Mouse (Mus musculus): ENCODE data around the gene Ccndbp1. TPM values are rescaled to one million over a fixed set of nuclear protein-coding genes. Genes with fewer than 3 reads are reported as not detected.
A peak's percentile ranks its signal among the peaks of the same experiment; 100 is the strongest.
"Not testable (repeated sequence)": the region's sequence is repeated elsewhere in the genome, so short reads cannot be mapped to it uniquely, and the experiment has no call there.

Gene Ccndbp1
- polyA plus RNA-seq, 1 experiment from 2014 or later, result 36.6 TPM

DNA sequence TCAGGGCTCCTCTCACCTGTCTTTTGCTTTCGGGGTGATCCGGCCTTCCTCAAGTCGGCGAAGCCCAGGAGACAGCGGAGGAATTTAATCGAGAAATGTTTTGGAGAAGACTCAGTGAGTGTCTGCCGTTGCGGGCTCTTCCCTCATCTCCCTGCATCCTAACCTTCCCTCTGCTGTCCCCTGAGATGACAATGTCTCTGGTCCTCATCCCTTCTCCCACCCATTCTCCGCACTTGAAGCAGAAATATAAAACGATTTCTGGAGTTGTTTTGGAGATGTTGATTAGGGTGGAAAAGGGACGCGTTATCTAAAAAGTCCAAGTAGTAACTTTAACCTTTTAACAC is 433 bp downstream of the Ccndbp1 start:
- peak overlapping the region; percentile 80 for H3K9ac ChIP-seq (ENCODE audit: low read depth, low read length)
- 0 out of 2 replicates have a peak, but pooled peaks cover 6% of the 10 kb centered on the region for H3K4me1 ChIP-seq (ENCODE audit: control insufficient read depth, insufficient read depth, low read length)
- H3K9me3 ChIP-seq (ENCODE audit: control insufficient read depth, low read length), result no peaks in the 10 kb centered on the region
- 2% methylated on average over 12 of the region's 12 CpGs for WGBS
- peaks cover 22% of the 10 kb centered on the region for H3K36me3 ChIP-seq (ENCODE audit: control insufficient read depth, insufficient read depth, low read length)
- ATAC-seq (ENCODE audit: low read depth), result no peak
- peak overlapping the region; percentile 82 for H3K4me3 ChIP-seq (ENCODE audit: low read depth, low read length)
- no peaks in the 10 kb centered on the region for H3K27me3 ChIP-seq (replicated peaks; ENCODE audit: control insufficient read depth, insufficient read depth, low read length)
- no peak for DNase-seq (ENCODE audit: low spot score)
- H3K27ac ChIP-seq (replicated peaks; ENCODE audit: low read depth, low read length), result no peak overlapping the region
- peak overlapping the region; percentile 79 for H3K4me2 ChIP-seq (ENCODE audit: low read depth, low read length)

DNA sequence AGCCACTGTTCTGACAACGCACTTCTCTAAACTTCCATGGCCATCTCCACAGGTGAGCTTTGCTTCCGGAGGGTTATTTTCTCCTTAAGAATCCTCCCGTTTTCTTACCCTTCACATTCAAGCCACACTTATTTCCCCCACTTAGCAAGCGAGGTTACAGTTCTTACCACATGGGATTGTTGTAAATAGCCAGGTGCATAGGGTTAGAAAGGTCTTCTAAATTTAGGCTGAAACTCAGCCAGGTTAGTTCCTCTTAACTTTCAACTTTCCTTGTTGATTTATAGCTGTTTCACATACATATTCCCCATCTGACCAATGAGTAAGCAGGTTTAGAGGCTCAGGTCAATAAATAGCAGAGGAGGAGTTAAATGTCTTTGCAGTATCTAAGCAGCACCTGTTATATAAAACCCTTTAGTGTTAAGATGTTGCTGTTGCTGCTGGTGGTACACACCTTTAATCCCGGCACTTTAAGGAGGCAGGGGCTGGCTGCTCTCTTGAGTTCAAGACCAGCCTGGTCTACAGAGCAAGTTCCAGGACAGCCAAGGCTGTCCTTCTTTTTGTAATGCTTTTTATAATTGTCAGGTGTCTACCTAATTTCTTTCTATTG is 971 bp downstream of the Ccndbp1 start:
- Histone ChIP-seq H3K4me3 (ENCODE audit: low read depth, low read length) (peak overlapping the region; percentile 82), H3K9me3 (ENCODE audit: control insufficient read depth, low read length) (no peaks in the 10 kb centered on the region), H3K27me3 (replicated peaks; ENCODE audit: control insufficient read depth, insufficient read depth, low read length) (no peaks in the 10 kb centered on the region), H3K9ac (ENCODE audit: low read depth, low read length) (peak overlapping the region; percentile 80), H3K36me3 (ENCODE audit: control insufficient read depth, insufficient read depth, low read length) (peaks cover 28% of the 10 kb centered on the region), H3K4me2 (ENCODE audit: low read depth, low read length) (peak overlapping the region; percentile 79), H3K27ac (replicated peaks; ENCODE audit: low read depth, low read length) (no peak overlapping the region), H3K4me1 (ENCODE audit: control insufficient read depth, insufficient read depth, low read length) (0 out of 2 replicates have a peak, but pooled peaks cover 6% of the 10 kb centered on the region)
- 19% methylated on average over 5 of the region's 5 CpGs for WGBS
- DNase-seq (ENCODE audit: low spot score), result no peak
- no peak for ATAC-seq (ENCODE audit: low read depth)

DNA sequence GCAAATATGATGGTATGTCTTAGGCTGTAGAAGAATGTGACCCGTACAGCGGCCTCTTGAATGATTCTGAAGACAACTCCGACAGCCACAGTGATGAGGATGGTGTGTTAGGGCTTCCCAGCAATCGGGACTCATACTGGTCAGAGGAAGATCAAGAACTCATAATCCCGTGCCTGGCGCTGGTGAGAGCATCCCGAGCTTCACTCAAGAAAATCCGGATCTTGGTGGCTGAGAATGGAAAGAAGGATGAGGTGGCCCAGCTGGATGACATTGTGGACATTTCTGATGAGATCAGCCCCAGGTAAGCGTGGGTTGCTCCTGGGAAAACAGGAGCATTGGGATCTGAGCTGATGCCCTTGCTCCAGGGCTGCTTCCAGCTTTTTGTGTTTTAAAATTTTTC is 4.5 kb downstream of the Ccndbp1 start:
- no peaks in the 10 kb centered on the region for H3K9me3 ChIP-seq (ENCODE audit: control insufficient read depth, low read length)
- H3K9ac ChIP-seq (ENCODE audit: low read depth, low read length), result no peak overlapping the region
- H3K36me3 ChIP-seq (ENCODE audit: control insufficient read depth, insufficient read depth, low read length), result peaks cover 56% of the 10 kb centered on the region
- 0 out of 2 replicates have a peak, but pooled peaks cover 6% of the 10 kb centered on the region for H3K4me1 ChIP-seq (ENCODE audit: control insufficient read depth, insufficient read depth, low read length)
- H3K27ac ChIP-seq (replicated peaks; ENCODE audit: low read depth, low read length), result no peak overlapping the region
- H3K4me2 ChIP-seq (ENCODE audit: low read depth, low read length), result no peak overlapping the region
- ATAC-seq (ENCODE audit: low read depth) (no peak), DNase-seq (ENCODE audit: low spot score) (no peak)
- H3K27me3 ChIP-seq (replicated peaks; ENCODE audit: control insufficient read depth, insufficient read depth, low read length), result no peaks in the 10 kb centered on the region
- 89% methylated on average over 9 of the region's 9 CpGs for WGBS
- H3K4me3 ChIP-seq (ENCODE audit: low read depth, low read length), result no peak overlapping the region

DNA sequence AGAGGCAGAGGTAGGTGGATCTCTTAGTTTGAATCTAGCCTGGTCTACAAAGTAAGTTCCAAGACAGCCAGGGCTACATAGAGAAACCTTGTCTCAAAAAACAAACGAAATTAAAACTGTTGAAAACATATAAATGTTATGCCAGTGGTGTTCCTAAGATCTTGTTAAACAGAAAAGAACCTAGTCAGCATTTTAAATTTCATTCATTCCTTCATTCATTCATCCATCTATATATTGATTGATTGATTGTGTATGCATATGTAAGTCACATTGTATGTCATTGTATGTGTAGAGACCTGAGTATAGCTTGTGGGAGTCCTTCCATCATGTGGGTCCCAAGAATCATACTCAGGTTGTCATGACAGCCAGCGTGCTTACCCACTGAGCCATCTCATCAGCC is 7.3 kb downstream of the Ccndbp1 start:
- Histone ChIP-seq H3K4me3 (ENCODE audit: low read depth, low read length) (no peak overlapping the region), H3K4me1 (ENCODE audit: control insufficient read depth, insufficient read depth, low read length) (no peaks in the 10 kb centered on the region), H3K36me3 (ENCODE audit: control insufficient read depth, insufficient read depth, low read length) (peaks cover 57% of the 10 kb centered on the region), H3K27ac (replicated peaks; ENCODE audit: low read depth, low read length) (no peak overlapping the region), H3K9ac (ENCODE audit: low read depth, low read length) (no peak overlapping the region), H3K27me3 (replicated peaks; ENCODE audit: control insufficient read depth, insufficient read depth, low read length) (no peaks in the 10 kb centered on the region), H3K9me3 (ENCODE audit: control insufficient read depth, low read length) (no peaks in the 10 kb centered on the region), H3K4me2 (ENCODE audit: low read depth, low read length) (no peak overlapping the region)
- DNase-seq (ENCODE audit: low spot score) (no peak), ATAC-seq (ENCODE audit: low read depth) (no peak)
- WGBS, result 80% methylated on average over 2 of the region's 2 CpGs

DNA sequence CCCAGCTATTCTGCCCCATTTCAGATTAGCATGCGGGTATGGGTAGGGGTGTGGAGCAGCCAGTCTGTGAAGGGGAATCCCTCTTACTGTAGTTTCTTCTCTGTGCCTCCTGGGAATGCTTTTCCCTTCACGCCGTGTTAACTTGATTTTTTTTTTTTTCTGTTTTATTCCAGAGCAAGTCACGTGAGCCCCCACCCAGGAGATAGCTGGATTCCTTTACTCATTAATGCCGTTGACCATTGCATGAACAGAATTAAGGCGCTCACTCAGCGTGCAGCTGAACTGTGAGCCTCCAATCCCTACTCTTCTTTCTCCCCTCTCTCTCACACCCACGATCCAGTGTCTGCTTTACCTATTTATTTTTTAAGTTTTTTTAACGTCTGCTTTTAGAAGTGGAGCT is 8.0 kb downstream of the Ccndbp1 start:
- DNase-seq (ENCODE audit: low spot score), result no peak
- H3K36me3 ChIP-seq (ENCODE audit: control insufficient read depth, insufficient read depth, low read length), result peaks cover 56% of the 10 kb centered on the region
- 87% methylated on average over 9 of the region's 9 CpGs for WGBS
- no peaks in the 10 kb centered on the region for H3K27me3 ChIP-seq (replicated peaks; ENCODE audit: control insufficient read depth, insufficient read depth, low read length)
- H3K4me1 ChIP-seq (ENCODE audit: control insufficient read depth, insufficient read depth, low read length), result no peaks in the 10 kb centered on the region
- no peaks in the 10 kb centered on the region for H3K9me3 ChIP-seq (ENCODE audit: control insufficient read depth, low read length)
- H3K9ac ChIP-seq (ENCODE audit: low read depth, low read length), result no peak overlapping the region
- no peak for ATAC-seq (ENCODE audit: low read depth)
- H3K27ac ChIP-seq (replicated peaks; ENCODE audit: low read depth, low read length), result no peak overlapping the region
- H3K4me2 ChIP-seq (ENCODE audit: low read depth, low read length), result no peak overlapping the region
- H3K4me3 ChIP-seq (ENCODE audit: low read depth, low read length), result no peak overlapping the region

DNA sequence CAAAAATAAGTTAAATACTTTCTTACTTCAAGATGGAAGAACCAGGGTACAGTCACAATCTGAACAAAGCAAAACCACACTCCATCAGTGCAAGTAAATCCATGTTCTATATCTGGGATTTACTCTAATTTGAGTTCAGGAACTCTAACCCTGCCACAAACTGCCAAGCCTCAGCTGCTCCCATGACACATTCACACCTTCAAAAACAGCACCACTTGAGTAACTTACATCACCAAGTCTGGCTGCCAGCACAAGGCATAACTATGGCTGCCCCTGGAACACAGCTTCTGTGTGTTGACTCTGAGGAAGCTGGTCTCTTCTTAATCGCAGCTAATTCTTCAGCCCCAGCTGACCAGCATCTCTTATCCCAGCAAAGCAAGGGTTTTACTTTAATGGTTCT is 8.9 kb downstream of the Ccndbp1 start:
- ATAC-seq (ENCODE audit: low read depth), result no peak
- no peak overlapping the region for H3K27ac ChIP-seq (replicated peaks; ENCODE audit: low read depth, low read length)
- WGBS, result 91% methylated on average over 1 of the region's 1 CpGs

DNA sequence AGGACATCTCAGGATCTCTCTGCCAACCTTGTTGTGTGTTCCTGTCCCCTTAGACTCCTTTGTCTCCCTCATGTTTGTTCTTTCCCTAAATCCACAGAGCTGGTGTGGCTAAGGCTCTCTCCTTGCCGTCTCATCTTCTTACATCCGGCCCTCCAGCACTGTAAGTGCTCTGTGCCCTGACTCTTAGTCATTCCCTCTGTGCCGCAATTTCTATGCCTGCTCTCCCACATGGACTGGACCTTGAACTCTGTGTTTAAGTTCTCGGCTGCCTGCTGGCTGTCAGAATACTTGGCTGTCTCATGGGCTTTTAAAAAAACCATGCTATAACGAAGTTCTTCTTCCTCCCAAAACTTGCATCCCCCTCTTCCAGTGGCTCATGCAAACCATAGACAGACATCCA is 14.7 kb downstream of the Ccndbp1 start:
- no peak overlapping the region for H3K4me3 ChIP-seq (ENCODE audit: low read depth, low read length)
- WGBS, result 53% methylated on average over 5 of the region's 5 CpGs
- H3K9me3 ChIP-seq (ENCODE audit: control insufficient read depth, low read length), result no peaks in the 10 kb centered on the region

More for the DNA sequence above, 8.9 kb downstream of the Ccndbp1 start:
- Histone ChIP-seq H3K4me1 (ENCODE audit: control insufficient read depth, insufficient read depth, low read length) (no peaks in the 10 kb centered on the region), H3K4me3 (ENCODE audit: low read depth, low read length) (no peak overlapping the region), H3K36me3 (ENCODE audit: control insufficient read depth, insufficient read depth, low read length) (peaks cover 47% of the 10 kb centered on the region), H3K9me3 (ENCODE audit: control insufficient read depth, low read length) (no peaks in the 10 kb centered on the region), H3K9ac (ENCODE audit: low read depth, low read length) (no peak overlapping the region), H3K4me2 (ENCODE audit: low read depth, low read length) (no peak overlapping the region), H3K27me3 (replicated peaks; ENCODE audit: control insufficient read depth, insufficient read depth, low read length) (no peaks in the 10 kb centered on the region)
- DNase-seq (ENCODE audit: low spot score), result no peak

DNA sequence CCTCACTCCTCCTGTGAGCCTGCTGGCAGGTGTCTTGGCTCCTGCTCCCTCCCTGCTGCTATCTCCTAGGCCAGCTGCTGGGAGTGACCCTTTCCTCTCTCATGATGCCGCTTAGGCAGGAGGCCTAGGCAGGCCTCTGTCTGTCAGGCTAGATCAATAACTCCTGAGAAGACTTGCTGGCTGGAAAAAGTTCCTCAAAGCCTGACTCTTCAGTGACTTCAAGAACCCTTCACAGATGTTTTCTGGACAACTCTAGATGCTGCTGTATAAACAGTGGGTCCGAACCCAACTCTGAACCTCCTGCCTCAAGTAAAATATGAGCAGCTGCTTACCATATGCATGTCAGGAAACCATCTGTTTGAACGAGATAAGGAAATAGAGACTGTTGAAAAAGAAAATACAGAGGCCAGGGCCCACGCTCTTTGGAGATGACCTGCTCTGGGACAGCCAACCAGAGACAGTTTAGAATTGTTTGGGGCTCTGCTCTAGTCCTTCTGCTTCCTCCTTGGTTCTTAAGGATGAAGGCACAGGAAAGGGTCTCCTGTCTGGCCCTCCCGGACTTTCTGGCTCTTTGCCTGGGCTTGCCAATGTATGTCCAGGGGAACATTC is 28.6 kb downstream of the Ccndbp1 start, which contains the start of gene Epb42:
Gene Epb42 (minus strand): TSS at position 340 of the 609 bp plus-strand sequence.
- no peak within 1 kb of the TSS for H3K27ac ChIP-seq (replicated peaks; ENCODE audit: low read depth, low read length)
- ATAC-seq (ENCODE audit: low read depth), result no peak
- WGBS, result 57% methylated on average over 5 of the region's 5 CpGs

More for the DNA sequence above, 14.7 kb downstream of the Ccndbp1 start:
- Histone ChIP-seq H3K27me3 (replicated peaks; ENCODE audit: control insufficient read depth, insufficient read depth, low read length) (no peaks in the 10 kb centered on the region), H3K4me1 (ENCODE audit: control insufficient read depth, insufficient read depth, low read length) (no peaks in the 10 kb centered on the region), H3K27ac (replicated peaks; ENCODE audit: low read depth, low read length) (no peak overlapping the region), H3K36me3 (ENCODE audit: control insufficient read depth, insufficient read depth, low read length) (peaks cover 1% of the 10 kb centered on the region), H3K9ac (ENCODE audit: low read depth, low read length) (no peak overlapping the region), H3K4me2 (ENCODE audit: low read depth, low read length) (no peak overlapping the region)
- ATAC-seq (ENCODE audit: low read depth) (no peak), DNase-seq (ENCODE audit: low spot score) (no peak)

DNA sequence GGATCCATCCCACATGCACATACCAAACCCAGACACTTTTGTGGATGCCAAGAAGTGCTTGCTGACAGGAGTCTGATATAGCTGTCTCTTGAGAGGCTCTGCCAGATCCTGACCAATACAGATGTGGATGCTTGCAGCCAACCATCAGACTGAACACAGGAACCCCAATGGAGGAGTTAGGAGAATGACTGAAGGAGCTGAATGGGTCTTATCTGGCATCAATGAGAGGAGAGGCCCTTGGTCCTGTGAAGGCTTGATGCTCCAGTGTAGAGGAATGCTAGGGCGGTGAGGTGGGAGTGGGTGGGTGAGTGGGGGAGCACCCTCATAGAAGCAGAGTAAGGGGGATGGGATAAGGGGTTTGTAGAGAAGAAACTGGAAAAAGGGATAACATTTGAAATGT is 30.6 kb downstream of the Ccndbp1 start:
- H3K27ac ChIP-seq (replicated peaks; ENCODE audit: low read depth, low read length); H3K27me3 ChIP-seq (replicated peaks; ENCODE audit: control insufficient read depth, insufficient read depth, low read length); H3K9ac ChIP-seq (ENCODE audit: low read depth, low read length); H3K4me3 ChIP-seq (ENCODE audit: low read depth, low read length); DNase-seq (ENCODE audit: low spot score); H3K36me3 ChIP-seq (ENCODE audit: control insufficient read depth, insufficient read depth, low read length); ATAC-seq (ENCODE audit: low read depth); H3K9me3 ChIP-seq (ENCODE audit: control insufficient read depth, low read length); H3K4me2 ChIP-seq (ENCODE audit: low read depth, low read length); H3K4me1 ChIP-seq (ENCODE audit: control insufficient read depth, insufficient read depth, low read length): not testable (repeated sequence)
- WGBS, result 94% methylated on average over 1 of the region's 1 CpGs

More for the DNA sequence above, 28.6 kb downstream of the Ccndbp1 start, which contains the start of gene Epb42:
- H3K4me2 ChIP-seq (ENCODE audit: low read depth, low read length), result no peak within 1 kb of the TSS
- no peak within 1 kb of the TSS for H3K4me3 ChIP-seq (ENCODE audit: low read depth, low read length)
- no peak for DNase-seq (ENCODE audit: low spot score)
- no peaks in the 10 kb centered on the region for H3K9me3 ChIP-seq (ENCODE audit: control insufficient read depth, low read length)
- H3K27me3 ChIP-seq (replicated peaks; ENCODE audit: control insufficient read depth, insufficient read depth, low read length), result no peaks in the 10 kb centered on the region
- no peak within 1 kb of the TSS for H3K9ac ChIP-seq (ENCODE audit: low read depth, low read length)
- no peaks in the 10 kb centered on the region for H3K36me3 ChIP-seq (ENCODE audit: control insufficient read depth, insufficient read depth, low read length)
- no peaks in the 10 kb centered on the region for H3K4me1 ChIP-seq (ENCODE audit: control insufficient read depth, insufficient read depth, low read length)

Measured in embryonic facial prominence, embryonic 14.5 days (tissue).